Mouse (Mus musculus): ENCODE measurements around the gene Skil. TPM values are rescaled to one million over a fixed set of nuclear protein-coding genes. Genes with fewer than 3 reads are reported as not detected.

The Skil gene
- polyA plus RNA-seq, 1 experiment from 2014 or later = 30.2 TPM

GRCm38 (mm10) chr3:31083507-31084245 is 11.2 kb upstream of the Skil start:
- H3K27me3 ChIP-seq (replicated peaks) = 0 out of 2 replicates have a peak, but pooled peaks cover 6% of the 10 kb centered on the region
- H3K4me2 ChIP-seq = 0 out of 2 replicates have a peak overlapping the region, but pooled peaks have one; percentile 29
- H3K9ac ChIP-seq = no peak overlapping the region
- H3K4me3 ChIP-seq = no peak overlapping the region
- no peak for ATAC-seq (ENCODE audit: insufficient number of reproducible peaks, low FRiP score)
- WGBS = 49% methylated on average over 12 of the region's 12 CpGs
- H3K27ac ChIP-seq (ENCODE audit: poor library complexity, severe bottlenecking) = no peak overlapping the region
- peaks cover 8% of the 10 kb centered on the region; the same call in 1 of the 2 replicates for H3K4me1 ChIP-seq (replicated peaks)
- no peaks in the 10 kb centered on the region for H3K9me3 ChIP-seq (replicated peaks)
- no peaks in the 10 kb centered on the region for H3K36me3 ChIP-seq

DNA sequence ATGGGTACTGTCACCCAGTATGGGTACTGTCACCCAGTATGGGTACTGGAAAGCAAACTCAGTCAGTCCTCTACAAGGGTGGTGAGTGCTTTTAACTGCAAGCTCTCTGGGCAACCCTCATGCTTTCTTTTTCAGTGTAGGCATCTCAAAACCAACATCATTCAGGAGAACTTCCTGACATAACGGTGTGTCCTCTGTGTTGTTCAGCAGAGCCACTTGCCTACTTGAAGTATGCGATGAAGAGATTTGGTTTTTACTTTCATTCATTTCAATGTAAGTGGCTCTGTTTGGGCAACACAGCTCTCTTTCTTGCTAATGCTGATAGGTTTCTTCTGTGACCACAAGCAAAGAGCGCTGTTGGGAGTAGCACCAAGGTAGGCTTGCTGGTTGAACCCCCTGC is 9.9 kb upstream of the Skil start:
- WGBS = 83% methylated on average over 3 of the region's 3 CpGs
- ATAC-seq (ENCODE audit: insufficient number of reproducible peaks, low FRiP score) = no peak
- Histone ChIP-seq H3K4me2 (no peak overlapping the region), H3K4me3 (no peak overlapping the region), H3K36me3 (no peaks in the 10 kb centered on the region), H3K27ac (ENCODE audit: poor library complexity, severe bottlenecking) (no peak overlapping the region), H3K27me3 (replicated peaks) (0 out of 2 replicates have a peak, but pooled peaks cover 6% of the 10 kb centered on the region), H3K9ac (no peak overlapping the region), H3K9me3 (replicated peaks) (no peaks in the 10 kb centered on the region), H3K4me1 (replicated peaks) (peaks cover 10% of the 10 kb centered on the region; the same call in 1 of the 2 replicates)

DNA sequence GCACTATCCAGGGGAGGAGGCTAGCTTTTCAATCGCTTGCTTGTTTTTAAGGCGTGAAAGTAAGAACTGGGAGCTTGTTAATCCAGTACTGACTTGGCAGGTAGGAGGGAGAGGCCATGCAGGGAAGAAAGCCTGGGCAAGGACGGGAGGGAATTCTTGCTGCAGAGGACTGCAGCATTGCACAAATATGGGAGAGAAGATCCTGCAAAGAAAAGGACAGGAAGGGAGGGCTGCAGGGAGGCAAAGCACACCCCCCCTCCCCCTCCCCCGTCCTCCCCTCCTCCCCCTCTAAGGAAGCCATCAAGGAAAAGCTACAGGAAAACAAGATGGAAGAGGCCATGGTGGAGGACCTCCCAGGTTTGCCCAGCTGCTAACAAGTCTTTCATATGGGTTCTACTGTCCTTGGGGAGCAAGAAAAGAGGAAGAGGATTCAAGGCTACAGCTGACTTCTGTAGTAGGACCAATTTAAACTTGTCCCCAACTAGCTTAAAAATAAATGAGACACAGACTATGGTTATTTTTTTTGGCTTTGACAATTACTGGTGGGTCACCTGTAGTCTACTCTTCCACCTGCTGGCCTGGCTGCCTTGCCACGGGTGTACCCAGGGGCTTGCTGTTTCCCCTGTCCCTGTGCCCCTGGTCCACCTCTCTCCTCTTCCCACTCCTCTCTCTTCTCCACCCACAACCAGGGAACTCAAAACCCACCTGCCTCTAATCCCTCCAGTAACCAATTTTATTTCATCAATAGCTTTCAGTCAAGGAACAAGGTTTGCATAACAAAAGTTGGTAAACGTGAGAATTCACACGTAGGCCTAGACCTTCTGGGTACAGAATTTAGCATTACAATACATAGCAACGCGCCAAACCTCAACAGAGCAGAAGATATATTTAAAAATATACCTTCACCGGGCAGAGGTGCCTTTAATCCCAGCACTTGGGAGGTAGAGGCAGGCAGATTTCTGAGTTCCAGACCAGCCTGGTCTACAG is 5.8 kb upstream of the Skil start:
- no peaks in the 10 kb centered on the region for H3K9me3 ChIP-seq (replicated peaks)
- H3K27me3 ChIP-seq (replicated peaks) = 0 out of 2 replicates have a peak, but pooled peaks cover 6% of the 10 kb centered on the region
- H3K36me3 ChIP-seq = no peaks in the 10 kb centered on the region
- H3K27ac ChIP-seq (ENCODE audit: poor library complexity, severe bottlenecking) = no peak overlapping the region
- no peak overlapping the region for H3K9ac ChIP-seq
- no peak overlapping the region for H3K4me3 ChIP-seq
- H3K4me1 ChIP-seq (replicated peaks) = peaks cover 14% of the 10 kb centered on the region
- ATAC-seq (ENCODE audit: insufficient number of reproducible peaks, low FRiP score) = no peak
- WGBS = 44% methylated on average over 10 of the region's 10 CpGs
- no peak overlapping the region for H3K4me2 ChIP-seq

DNA sequence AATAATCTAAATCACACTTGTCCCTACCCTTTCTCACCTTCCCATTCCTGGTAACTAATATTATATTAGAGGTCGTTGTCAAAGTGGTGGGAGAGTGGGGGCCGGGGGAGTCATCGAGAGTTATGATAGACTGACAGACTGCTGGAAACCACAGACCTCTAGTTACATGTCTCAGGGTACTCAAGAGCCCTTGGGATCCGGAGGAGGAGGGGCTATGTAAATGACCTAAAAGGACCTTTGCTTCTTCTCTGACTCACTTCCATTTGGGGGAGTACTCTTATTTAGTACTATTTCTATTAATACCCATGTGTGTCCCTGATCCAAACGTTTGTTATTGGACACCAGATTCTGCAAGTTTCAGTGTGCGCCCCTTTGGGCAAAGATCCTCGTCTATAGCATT is 4.9 kb upstream of the Skil start:
- H3K4me1 ChIP-seq (replicated peaks) = peaks cover 14% of the 10 kb centered on the region
- no peak for ATAC-seq (ENCODE audit: insufficient number of reproducible peaks, low FRiP score)
- H3K27me3 ChIP-seq (replicated peaks) = 0 out of 2 replicates have a peak, but pooled peaks cover 6% of the 10 kb centered on the region
- H3K4me3 ChIP-seq = no peak overlapping the region
- H3K36me3 ChIP-seq = no peaks in the 10 kb centered on the region
- WGBS = 47% methylated on average over 7 of the region's 7 CpGs
- no peaks in the 10 kb centered on the region for H3K9me3 ChIP-seq (replicated peaks)
- H3K27ac ChIP-seq (ENCODE audit: poor library complexity, severe bottlenecking) = no peak overlapping the region
- H3K9ac ChIP-seq = no peak overlapping the region
- no peak overlapping the region for H3K4me2 ChIP-seq

- Histone ChIP-seq H3K27me3 (replicated peaks) (no peaks in the 10 kb centered on the region), H3K4me2 (peak overlapping the region; percentile 79), H3K27ac (ENCODE audit: poor library complexity, severe bottlenecking) (peak overlapping the region; percentile 99), H3K36me3 (0 out of 2 replicates have a peak, but pooled peaks cover 7% of the 10 kb centered on the region), H3K9me3 (replicated peaks) (no peaks in the 10 kb centered on the region), H3K4me1 (replicated peaks) (peaks cover 25% of the 10 kb centered on the region), H3K9ac (peak overlapping the region; percentile 44), H3K4me3 (peak overlapping the region; percentile 94)
- WGBS = 5% methylated on average over 13 of the region's 13 CpGs
- no peak for ATAC-seq (ENCODE audit: insufficient number of reproducible peaks, low FRiP score)
Measured at GRCm38 (mm10) chr3:31093196-31093595, 1.7 kb upstream of the Skil start.

DNA sequence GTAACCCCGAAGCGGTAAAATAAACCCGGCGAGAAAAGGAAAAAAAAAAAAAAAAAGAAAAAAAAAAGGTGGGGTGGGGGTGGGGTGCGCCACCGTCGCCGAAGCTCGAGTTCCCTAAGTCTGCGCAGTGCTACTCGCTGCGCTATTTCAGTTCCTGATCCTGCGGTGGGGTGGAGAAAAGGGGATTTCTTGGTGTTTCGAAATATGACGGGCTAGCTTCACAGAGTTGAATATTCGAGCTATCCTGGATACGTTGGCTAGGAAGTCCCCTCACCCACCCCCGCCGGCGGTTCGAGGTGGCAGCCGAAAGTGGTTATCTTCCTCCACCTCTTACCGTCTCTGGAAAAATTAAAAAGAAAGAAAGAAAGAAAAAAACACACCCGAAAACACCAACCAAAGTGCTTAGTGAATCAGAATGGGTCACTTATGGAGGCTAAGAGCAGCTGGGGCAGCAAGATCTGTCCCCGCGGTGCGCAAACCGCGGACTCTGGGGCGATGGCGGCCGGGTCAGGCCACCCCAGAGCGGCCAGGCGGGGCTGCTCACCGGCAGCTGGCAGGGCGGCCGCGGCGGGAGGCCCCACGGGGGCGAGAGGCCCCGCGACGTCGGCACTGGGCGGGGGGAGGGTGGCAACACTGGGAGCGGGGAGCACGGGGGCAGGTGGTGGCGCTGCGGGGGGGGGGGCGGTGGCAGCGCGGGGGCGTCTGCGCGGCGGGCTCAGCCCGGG is 1.1 kb upstream of the Skil start:
- ATAC-seq (ENCODE audit: insufficient number of reproducible peaks, low FRiP score) = peak; percentile 69
- H3K4me1 ChIP-seq (replicated peaks) = peaks cover 28% of the 10 kb centered on the region
- peak overlapping the region; percentile 94 for H3K4me3 ChIP-seq
- peak overlapping the region; percentile 79 for H3K4me2 ChIP-seq
- 2% methylated on average over 40 of the region's 58 CpGs for WGBS
- H3K9me3 ChIP-seq (replicated peaks) = no peaks in the 10 kb centered on the region
- no peaks in the 10 kb centered on the region for H3K27me3 ChIP-seq (replicated peaks)
- peak overlapping the region; percentile 71 for H3K9ac ChIP-seq
- peak overlapping the region; percentile 99 for H3K27ac ChIP-seq (ENCODE audit: poor library complexity, severe bottlenecking)
- 0 out of 2 replicates have a peak, but pooled peaks cover 7% of the 10 kb centered on the region for H3K36me3 ChIP-seq

DNA sequence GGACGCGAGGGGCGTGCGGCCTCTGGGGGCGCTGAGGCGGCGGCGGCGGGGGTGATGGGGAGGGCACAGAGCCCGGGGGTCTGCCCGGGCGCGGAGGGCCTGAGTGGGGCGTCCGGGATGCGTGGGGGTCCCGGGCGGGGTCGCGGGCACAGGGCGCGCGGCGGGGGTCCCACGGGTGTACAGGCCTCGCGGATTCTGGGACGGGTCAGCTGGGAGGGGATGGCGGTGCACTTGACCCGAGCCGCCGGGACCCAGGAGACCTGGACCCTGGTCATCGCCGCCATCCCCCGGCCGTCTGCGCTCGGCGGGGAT is 277 bp downstream of the Skil start:
- Histone ChIP-seq H3K4me1 (replicated peaks) (peaks cover 30% of the 10 kb centered on the region), H3K9ac (peak overlapping the region; percentile 93), H3K4me3 (peak overlapping the region; percentile 94), H3K9me3 (replicated peaks) (no peaks in the 10 kb centered on the region), H3K4me2 (peak overlapping the region; percentile 79), H3K36me3 (peaks cover 7% of the 10 kb centered on the region; the same call in 1 of the 2 replicates), H3K27me3 (replicated peaks) (no peaks in the 10 kb centered on the region), H3K27ac (ENCODE audit: poor library complexity, severe bottlenecking) (peak overlapping the region; percentile 99)
- ATAC-seq (ENCODE audit: insufficient number of reproducible peaks, low FRiP score) = no peak; the same call in 1 of the 2 replicates
- 1% methylated on average over 26 of the region's 39 CpGs for WGBS

- Histone ChIP-seq H3K4me1 (replicated peaks) (peaks cover 29% of the 10 kb centered on the region), H3K4me3 (peak overlapping the region; percentile 94), H3K9me3 (replicated peaks) (no peaks in the 10 kb centered on the region), H3K4me2 (peak overlapping the region; percentile 79), H3K36me3 (peaks cover 7% of the 10 kb centered on the region; the same call in 1 of the 2 replicates), H3K27ac (ENCODE audit: poor library complexity, severe bottlenecking) (peak overlapping the region; percentile 99), H3K27me3 (replicated peaks) (no peaks in the 10 kb centered on the region), H3K9ac (peak overlapping the region; percentile 93)
- peak; percentile 23; the same call in 1 of the 2 replicates for ATAC-seq (ENCODE audit: insufficient number of reproducible peaks, low FRiP score)
- WGBS = under 1% methylated on average over 32 of the region's 33 CpGs
Measured at GRCm38 (mm10) chr3:31095491-31096154, 765 bp downstream of the Skil start.

GRCm38 (mm10) chr3:31096155-31097101 is 1.6 kb downstream of the Skil start:
- Histone ChIP-seq H3K9ac (peak overlapping the region; percentile 93), H3K9me3 (replicated peaks) (no peaks in the 10 kb centered on the region), H3K27me3 (replicated peaks) (no peaks in the 10 kb centered on the region), H3K4me2 (peak overlapping the region; percentile 79), H3K4me1 (replicated peaks) (peaks cover 27% of the 10 kb centered on the region), H3K27ac (ENCODE audit: poor library complexity, severe bottlenecking) (peak overlapping the region; percentile 99), H3K4me3 (peak overlapping the region; percentile 94), H3K36me3 (peaks cover 7% of the 10 kb centered on the region; the same call in 1 of the 2 replicates)
- ATAC-seq (ENCODE audit: insufficient number of reproducible peaks, low FRiP score) = no peak
- WGBS = 41% methylated on average over 10 of the region's 10 CpGs

All from heart, embryonic 12.5 days (tissue).